Mouse (Mus musculus): ENCODE measurements around the gene Nol9. TPM values are rescaled to one million over a fixed set of nuclear protein-coding genes. Genes with fewer than 3 reads are reported as not detected.

Gene Nol9
- 31.3 and 31.7 TPM in 2 replicates for polyA plus RNA-seq (2015; fragmentation: Nextera tagmentation; extraction: Ambion mirVana)

- 0 out of 2 replicates have a peak within 1 kb of the TSS, but pooled peaks have one; percentile 30 for H3K27ac ChIP-seq
- peaks cover 27% of the 10 kb centered on the region for H3K36me3 ChIP-seq
- WGBS = under 1% methylated on average over 79 of the region's 86 CpGs
- H3K27me3 ChIP-seq (replicated peaks) = no peaks in the 10 kb centered on the region
- H3K4me1 ChIP-seq (replicated peaks) = peaks cover 9% of the 10 kb centered on the region
- H3K9ac ChIP-seq = peak within 1 kb of the TSS; percentile 88
- ATAC-seq = peak; percentile 93
- peak within 1 kb of the TSS; percentile 100 for H3K4me3 ChIP-seq (replicated peaks)
- H3K4me2 ChIP-seq (replicated peaks) = peak within 1 kb of the TSS; percentile 83
- no peaks in the 10 kb centered on the region for H3K9me3 ChIP-seq
Measured at GRCm38 (mm10) chr4:152038985-152039830, at the start of gene Nol9. Gene Nol9, plus strand, starts transcription at chr4:152039321.

GRCm38 (mm10) chr4:151992091-151992490, 47.0 kb upstream of the Nol9 start:
- Histone ChIP-seq H3K36me3 (peaks cover 11% of the 10 kb centered on the region), H3K4me3 (replicated peaks) (no peak overlapping the region), H3K9ac (no peak overlapping the region), H3K27me3 (replicated peaks) (no peaks in the 10 kb centered on the region), H3K9me3 (no peaks in the 10 kb centered on the region), H3K4me2 (replicated peaks) (no peak overlapping the region), H3K27ac (no peak overlapping the region), H3K4me1 (replicated peaks) (peaks cover 26% of the 10 kb centered on the region)
- no peak for ATAC-seq
- WGBS = 90% methylated on average over 9 of the region's 9 CpGs

- Histone ChIP-seq H3K27ac (no peak overlapping the region), H3K27me3 (replicated peaks) (no peaks in the 10 kb centered on the region), H3K4me3 (replicated peaks) (no peak overlapping the region), H3K36me3 (peaks cover 11% of the 10 kb centered on the region), H3K9ac (no peak overlapping the region), H3K4me2 (replicated peaks) (no peak overlapping the region), H3K9me3 (no peaks in the 10 kb centered on the region), H3K4me1 (replicated peaks) (peaks cover 27% of the 10 kb centered on the region)
- WGBS = 77% methylated on average over 6 of the region's 6 CpGs
- ATAC-seq = no peak
Measured at GRCm38 (mm10) chr4:151993035-151993434, 46.1 kb upstream of the Nol9 start.

- peak overlapping the region; percentile 88 for H3K4me2 ChIP-seq (replicated peaks)
- no peaks in the 10 kb centered on the region for H3K9me3 ChIP-seq
- 2% methylated on average over 61 of the region's 61 CpGs for WGBS
- H3K9ac ChIP-seq = peak overlapping the region; percentile 93
- ATAC-seq = 0 out of 2 replicates have a peak, but pooled peaks have one; percentile 3
- peaks cover 11% of the 10 kb centered on the region for H3K36me3 ChIP-seq
- H3K4me3 ChIP-seq (replicated peaks) = peak overlapping the region; percentile 86
- H3K27ac ChIP-seq = peak overlapping the region; percentile 82
- H3K4me1 ChIP-seq (replicated peaks) = peaks cover 23% of the 10 kb centered on the region
- no peaks in the 10 kb centered on the region for H3K27me3 ChIP-seq (replicated peaks)
Measured at GRCm38 (mm10) chr4:151994228-151995171, 44.6 kb upstream of the Nol9 start.

GRCm38 (mm10) chr4:151995371-151996172, 43.5 kb upstream of the Nol9 start:
- peaks cover 11% of the 10 kb centered on the region for H3K36me3 ChIP-seq
- peak overlapping the region; percentile 86 for H3K4me3 ChIP-seq (replicated peaks)
- peak overlapping the region; percentile 82 for H3K27ac ChIP-seq
- ATAC-seq = peak; percentile 42
- peak overlapping the region; percentile 93 for H3K9ac ChIP-seq
- H3K9me3 ChIP-seq = no peaks in the 10 kb centered on the region
- WGBS = under 1% methylated on average over 68 of the region's 111 CpGs
- H3K4me2 ChIP-seq (replicated peaks) = peak overlapping the region; percentile 88
- peaks cover 23% of the 10 kb centered on the region for H3K4me1 ChIP-seq (replicated peaks)
- no peaks in the 10 kb centered on the region for H3K27me3 ChIP-seq (replicated peaks)

GRCm38 (mm10) chr4:151996173-151996950, 42.8 kb upstream of the Nol9 start, which contains the start of gene Phf13:
Gene Phf13, minus strand, starts transcription at chr4:151996258.
- Histone ChIP-seq H3K4me1 (replicated peaks) (peaks cover 23% of the 10 kb centered on the region), H3K4me2 (replicated peaks) (peak within 1 kb of the TSS; percentile 88), H3K9me3 (no peaks in the 10 kb centered on the region), H3K36me3 (peaks cover 7% of the 10 kb centered on the region), H3K9ac (peak within 1 kb of the TSS; percentile 93), H3K4me3 (replicated peaks) (peak within 1 kb of the TSS; percentile 86), H3K27me3 (replicated peaks) (no peaks in the 10 kb centered on the region), H3K27ac (peak within 1 kb of the TSS; percentile 90)
- under 1% methylated on average over 94 of the region's 94 CpGs for WGBS
- peak; percentile 97 for ATAC-seq

- H3K9ac ChIP-seq = peak overlapping the region; percentile 74
- peak overlapping the region; percentile 67 for H3K4me2 ChIP-seq (replicated peaks)
- no peak for ATAC-seq
- H3K36me3 ChIP-seq = peaks cover 2% of the 10 kb centered on the region; the same call in 1 of the 2 replicates
- H3K4me1 ChIP-seq (replicated peaks) = peaks cover 23% of the 10 kb centered on the region
- WGBS = 3% methylated on average over 13 of the region's 13 CpGs
- no peaks in the 10 kb centered on the region for H3K27me3 ChIP-seq (replicated peaks)
- no peaks in the 10 kb centered on the region for H3K9me3 ChIP-seq
- H3K27ac ChIP-seq = peak overlapping the region; percentile 90
- peak overlapping the region; percentile 86 for H3K4me3 ChIP-seq (replicated peaks)
Measured at GRCm38 (mm10) chr4:151996951-151997222, 42.2 kb upstream of the Nol9 start.

GRCm38 (mm10) chr4:151997701-151998100, 41.4 kb upstream of the Nol9 start:
- ATAC-seq = no peak
- peaks cover 23% of the 10 kb centered on the region for H3K4me1 ChIP-seq (replicated peaks)
- no peaks in the 10 kb centered on the region for H3K36me3 ChIP-seq
- no peak overlapping the region for H3K4me2 ChIP-seq (replicated peaks)
- 64% methylated on average over 3 of the region's 3 CpGs for WGBS
- peak overlapping the region; percentile 86; the same call in 1 of the 2 replicates for H3K4me3 ChIP-seq (replicated peaks)
- no peaks in the 10 kb centered on the region for H3K9me3 ChIP-seq
- H3K9ac ChIP-seq = 0 out of 2 replicates have a peak overlapping the region, but pooled peaks have one; percentile 74
- no peaks in the 10 kb centered on the region for H3K27me3 ChIP-seq (replicated peaks)
- H3K27ac ChIP-seq = no peak overlapping the region

GRCm38 (mm10) chr4:151999481-151999880, 39.6 kb upstream of the Nol9 start:
- no peak for ATAC-seq
- no peak overlapping the region for H3K9ac ChIP-seq
- 65% methylated on average over 3 of the region's 3 CpGs for WGBS
- H3K27ac ChIP-seq = no peak overlapping the region
- H3K4me3 ChIP-seq (replicated peaks) = no peak overlapping the region
- H3K9me3 ChIP-seq = no peaks in the 10 kb centered on the region
- H3K36me3 ChIP-seq = no peaks in the 10 kb centered on the region
- H3K4me2 ChIP-seq (replicated peaks) = no peak overlapping the region
- no peaks in the 10 kb centered on the region for H3K27me3 ChIP-seq (replicated peaks)
- peaks cover 10% of the 10 kb centered on the region for H3K4me1 ChIP-seq (replicated peaks)

- Histone ChIP-seq H3K36me3 (no peaks in the 10 kb centered on the region), H3K4me1 (replicated peaks) (peaks cover 7% of the 10 kb centered on the region), H3K27me3 (replicated peaks) (no peaks in the 10 kb centered on the region), H3K4me3 (replicated peaks) (no peak overlapping the region), H3K27ac (no peak overlapping the region), H3K9me3 (no peaks in the 10 kb centered on the region), H3K4me2 (replicated peaks) (no peak overlapping the region), H3K9ac (no peak overlapping the region)
- ATAC-seq = no peak
- WGBS = 21% methylated on average over 4 of the region's 4 CpGs
Measured at GRCm38 (mm10) chr4:152000906-152001305, 38.2 kb upstream of the Nol9 start.

- H3K36me3 ChIP-seq = no peaks in the 10 kb centered on the region
- no peak for ATAC-seq
- H3K9ac ChIP-seq = no peak overlapping the region
- no peak overlapping the region for H3K4me2 ChIP-seq (replicated peaks)
- H3K9me3 ChIP-seq = no peaks in the 10 kb centered on the region
- no peak overlapping the region for H3K27ac ChIP-seq
- WGBS = 69% methylated on average over 4 of the region's 4 CpGs
- H3K4me1 ChIP-seq (replicated peaks) = peaks cover 7% of the 10 kb centered on the region
- H3K4me3 ChIP-seq (replicated peaks) = no peak overlapping the region
- no peaks in the 10 kb centered on the region for H3K27me3 ChIP-seq (replicated peaks)
Measured at GRCm38 (mm10) chr4:152001335-152001734, 37.8 kb upstream of the Nol9 start.

All from intestine, embryonic 15.5 days (tissue).